25 mouse cellular contexts compared by ENCODE assay signal in genomic region chr1:91530166-91530565, GRCm38 (mm10). TPM values are rescaled to one million over a fixed set of nuclear protein-coding genes. Genes with fewer than 3 reads are reported as not detected.
DNase-seq lines count a peak whose midpoint lies in the region; ATAC-seq and TF ChIP-seq lines count a peak whose summit lies in the region.
"Had no signal": no experiment of that assay in that cellular context is flagged by ENCODE, and none has a peak within 500 bp of the region (broad histone marks: within the 10 kb centered on the region; RNA-seq: fewer than 3 reads in every experiment).

No protein-coding gene starts in this region.

- peak overlapping the region; percentile 46 for H3K27ac ChIP-seq in intestine, postnatal 0 days (ENCODE audit: low read depth, low read length)
- no peak overlapping the region for H3K27ac ChIP-seq in intestine, embryonic 16.5 days (ENCODE audit: low read length)
- H3K27ac ChIP-seq in liver, embryonic 15.5 days (replicated peaks): peak overlapping the region; percentile 35; the same call in 1 of the 2 replicates
- no peak overlapping the region for H3K27ac ChIP-seq in liver, embryonic 11.5 days (ENCODE audit: low read depth, low read length)
- peak overlapping the region; percentile 49; the same call in 1 of the 2 replicates for H3K27ac ChIP-seq in liver, postnatal 0 days (ENCODE audit: low read depth)
- H3K27ac ChIP-seq in midbrain, embryonic 11.5 days (ENCODE audit: low read depth, low read length): no peak overlapping the region
- H3K27ac ChIP-seq: forebrain, embryonic 13.5 days; heart, embryonic 10.5 days; hindbrain, embryonic 15.5 days; liver, embryonic 14.5 days; lung, embryonic 15.5 days; midbrain, embryonic 12.5 days; neural tube, embryonic 15.5 days had no signal

- H3K4me1 ChIP-seq in intestine, postnatal 0 days (replicated peaks; ENCODE audit: control insufficient read depth, insufficient read depth, low read length): peaks cover 2% of the 10 kb centered on the region; the same call in 1 of the 2 replicates
- no peaks in the 10 kb centered on the region for H3K4me1 ChIP-seq in intestine, embryonic 16.5 days (ENCODE audit: control insufficient read depth, insufficient read depth, low read length)
- peaks cover 41% of the 10 kb centered on the region for H3K4me1 ChIP-seq in liver, embryonic 15.5 days (replicated peaks)
- H3K4me1 ChIP-seq in liver, embryonic 11.5 days (replicated peaks; ENCODE audit: control insufficient read depth, insufficient read depth, low read length): peaks cover 11% of the 10 kb centered on the region
- H3K4me1 ChIP-seq in liver, postnatal 0 days (ENCODE audit: insufficient read depth): peaks cover 13% of the 10 kb centered on the region
- no peaks in the 10 kb centered on the region for H3K4me1 ChIP-seq in midbrain, embryonic 11.5 days (ENCODE audit: control insufficient read depth, insufficient read depth, low read length)
- H3K4me1 ChIP-seq: forebrain, embryonic 13.5 days; hindbrain, embryonic 15.5 days; lung, embryonic 15.5 days; midbrain, embryonic 12.5 days; neural tube, embryonic 15.5 days had no signal

- no peak overlapping the region for H3K4me3 ChIP-seq in intestine, postnatal 0 days (ENCODE audit: low read depth, low read length)
- no peak overlapping the region for H3K4me3 ChIP-seq in intestine, embryonic 16.5 days (ENCODE audit: low read length)
- H3K4me3 ChIP-seq in liver, embryonic 15.5 days (replicated peaks): no peak overlapping the region
- no peak overlapping the region for H3K4me3 ChIP-seq in liver, embryonic 11.5 days (ENCODE audit: low read depth, low read length)
- no peak overlapping the region for H3K4me3 ChIP-seq in liver, postnatal 0 days (ENCODE audit: low read depth, low read length)
- no peak overlapping the region for H3K4me3 ChIP-seq in midbrain, embryonic 11.5 days (ENCODE audit: low read depth, low read length)
- H3K4me3 ChIP-seq: forebrain, embryonic 13.5 days; heart, embryonic 10.5 days; hindbrain, embryonic 15.5 days; lung, embryonic 15.5 days; midbrain, embryonic 12.5 days; neural tube, embryonic 15.5 days had no signal

- peak; percentile 70; the same call in 1 of the 2 replicates for ATAC-seq in intestine, postnatal 0 days
- ATAC-seq in intestine, embryonic 16.5 days: no peak
- ATAC-seq in liver, embryonic 15.5 days (ENCODE audit: insufficient read depth): no peak
- no peak for ATAC-seq in liver, embryonic 11.5 days (replicated peaks; ENCODE audit: low FRiP score)
- ATAC-seq in liver, postnatal 0 days: peak; percentile 36
- no peak for ATAC-seq in midbrain, embryonic 11.5 days (ENCODE audit: low FRiP score)
- ATAC-seq: forebrain, embryonic 13.5 days; inflammation-experienced regulatory T-cells, adult 6 months had no signal

- H3K36me3 ChIP-seq in intestine, postnatal 0 days (ENCODE audit: control insufficient read depth, insufficient read depth): peaks cover 20% of the 10 kb centered on the region
- no peaks in the 10 kb centered on the region for H3K36me3 ChIP-seq in intestine, embryonic 16.5 days (ENCODE audit: control insufficient read depth, insufficient read depth, low read length)
- peaks cover 14% of the 10 kb centered on the region; the same call in 1 of the 2 replicates for H3K36me3 ChIP-seq in liver, embryonic 15.5 days (replicated peaks)
- H3K36me3 ChIP-seq in liver, embryonic 11.5 days (ENCODE audit: control insufficient read depth, insufficient read depth, low read length): 0 out of 2 replicates have a peak, but pooled peaks cover 3% of the 10 kb centered on the region
- no peaks in the 10 kb centered on the region; the same call in 1 of the 2 replicates for H3K36me3 ChIP-seq in liver, postnatal 0 days (replicated peaks; ENCODE audit: insufficient read depth, low read length)
- H3K36me3 ChIP-seq in midbrain, embryonic 11.5 days (ENCODE audit: control insufficient read depth, insufficient read depth, low read length): no peaks in the 10 kb centered on the region; the same call in 1 of the 2 replicates

- H3K4me2 ChIP-seq in intestine, postnatal 0 days (replicated peaks; ENCODE audit: low read depth): no peak overlapping the region
- no peak overlapping the region for H3K4me2 ChIP-seq in intestine, embryonic 16.5 days (ENCODE audit: low read depth, low read length)
- no peak overlapping the region for H3K4me2 ChIP-seq in liver, embryonic 15.5 days
- no peak overlapping the region for H3K4me2 ChIP-seq in liver, embryonic 11.5 days
- H3K4me2 ChIP-seq in liver, postnatal 0 days (ENCODE audit: low read depth, low read length): no peak overlapping the region
- H3K4me2 ChIP-seq in midbrain, embryonic 11.5 days: no peak overlapping the region
- H3K4me2 ChIP-seq: forebrain, embryonic 13.5 days; hindbrain, embryonic 15.5 days; lung, embryonic 15.5 days; midbrain, embryonic 12.5 days; neural tube, embryonic 15.5 days had no signal

- H3K9ac ChIP-seq in intestine, postnatal 0 days (ENCODE audit: low read depth, low read length): no peak overlapping the region
- no peak overlapping the region for H3K9ac ChIP-seq in intestine, embryonic 16.5 days (ENCODE audit: low read depth, low read length)
- no peak overlapping the region for H3K9ac ChIP-seq in liver, embryonic 15.5 days
- H3K9ac ChIP-seq in liver, embryonic 11.5 days (ENCODE audit: low read depth, low read length): no peak overlapping the region
- no peak overlapping the region for H3K9ac ChIP-seq in liver, postnatal 0 days (replicated peaks)
- H3K9ac ChIP-seq in midbrain, embryonic 11.5 days (ENCODE audit: low read length): no peak overlapping the region
- H3K9ac ChIP-seq: forebrain, embryonic 13.5 days; hindbrain, embryonic 15.5 days; liver, embryonic 14.5 days; lung, embryonic 15.5 days; midbrain, embryonic 12.5 days; neural tube, embryonic 15.5 days had no signal

- TF ChIP-seq CTCF in intestine, postnatal 0 days (IDR thresholded peaks at IDR 0.05; ENCODE audit: low read depth): no peak
- no peak for TF ChIP-seq CTCF in liver, postnatal 0 days (IDR thresholded peaks at IDR 0.05; ENCODE audit: low read depth)

- WGBS in intestine, postnatal 0 days: 69% methylated on average over 9 of the region's 9 CpGs
- 84% methylated on average over 9 of the region's 9 CpGs for WGBS in intestine, embryonic 16.5 days
- WGBS in liver, embryonic 15.5 days (ENCODE audit: insufficient replicate concordance): 68% methylated on average over 9 of the region's 9 CpGs
- 84% methylated on average over 9 of the region's 9 CpGs for WGBS in liver, embryonic 11.5 days
- 74% methylated on average over 9 of the region's 9 CpGs for WGBS in liver, postnatal 0 days (ENCODE audit: insufficient replicate concordance)
- 89% methylated on average over 9 of the region's 9 CpGs for WGBS in midbrain, embryonic 11.5 days

- DNase-seq in liver, embryonic 11.5 days (ENCODE audit: low spot score): no peak
- DNase-seq in kidney, postnatal 10 days: peak; percentile 57
- DNase-seq in liver, postnatal 0 days: no peak
- no peak for DNase-seq in heart, postnatal 4 days
- no peak for DNase-seq in midbrain, embryonic 11.5 days (ENCODE audit: low spot score, missing footprints)
- DNase-seq: adrenal gland, adult 8-10 months; cerebellum, adult 8-10 months; cerebellum, postnatal 36 days; gastrocnemius, postnatal 14 days; lung, postnatal 36 days; retina, postnatal 1 day; right cerebral cortex, postnatal 14 days; thymus, postnatal 14 days had no signal

- no peak for TF ChIP-seq EP300 in liver, postnatal 0 days (IDR thresholded peaks at IDR 0.05; ENCODE audit: low read depth)

- H3K9me3 ChIP-seq in intestine, postnatal 0 days (ENCODE audit: control insufficient read depth): no peaks in the 10 kb centered on the region
- H3K9me3 ChIP-seq in intestine, embryonic 16.5 days (ENCODE audit: control insufficient read depth, low read length): no peaks in the 10 kb centered on the region
- H3K9me3 ChIP-seq in liver, embryonic 15.5 days (replicated peaks): no peaks in the 10 kb centered on the region
- no peaks in the 10 kb centered on the region for H3K9me3 ChIP-seq in liver, embryonic 11.5 days (ENCODE audit: control insufficient read depth, low read length)
- no peaks in the 10 kb centered on the region for H3K9me3 ChIP-seq in liver, postnatal 0 days (ENCODE audit: low read length)
- H3K9me3 ChIP-seq in midbrain, embryonic 11.5 days (ENCODE audit: control insufficient read depth, low read length): no peaks in the 10 kb centered on the region
- H3K9me3 ChIP-seq: forebrain, embryonic 13.5 days; G1E; heart, embryonic 10.5 days; hindbrain, embryonic 15.5 days; lung, embryonic 15.5 days; midbrain, embryonic 12.5 days; neural tube, embryonic 15.5 days had no signal

- H3K27me3 ChIP-seq in intestine, postnatal 0 days (replicated peaks; ENCODE audit: control insufficient read depth, insufficient read depth, low read length): no peaks in the 10 kb centered on the region
- no peaks in the 10 kb centered on the region for H3K27me3 ChIP-seq in intestine, embryonic 16.5 days (replicated peaks; ENCODE audit: control insufficient read depth, insufficient read depth, low read length)
- no peaks in the 10 kb centered on the region for H3K27me3 ChIP-seq in liver, embryonic 15.5 days
- no peaks in the 10 kb centered on the region for H3K27me3 ChIP-seq in liver, embryonic 11.5 days (replicated peaks; ENCODE audit: control insufficient read depth, insufficient read depth, low read length)
- H3K27me3 ChIP-seq in liver, postnatal 0 days (ENCODE audit: insufficient read depth, low read length): no peaks in the 10 kb centered on the region
- no peaks in the 10 kb centered on the region for H3K27me3 ChIP-seq in midbrain, embryonic 11.5 days (ENCODE audit: control insufficient read depth, insufficient read depth, low read length)
- H3K27me3 ChIP-seq: forebrain, embryonic 13.5 days; hindbrain, embryonic 15.5 days; lung, embryonic 15.5 days; midbrain, embryonic 12.5 days; neural tube, embryonic 15.5 days had no signal

RNA-seq across cellular contexts. Expression of gene Asb1, which starts 10.2 kb away (rescaled TPM):
- polyA plus RNA-seq in intestine, postnatal 0 days (2015; fragmentation: Nextera tagmentation; extraction: Ambion mirVana): 2.6 TPM in 2 replicates
- 3.1 and 3.4 TPM in 2 replicates for polyA plus RNA-seq in intestine, embryonic 16.5 days (2015; fragmentation: Nextera tagmentation; extraction: Ambion mirVana)
- 10.2 and 13.4 TPM in 2 replicates for polyA plus RNA-seq in liver, embryonic 15.5 days (2015; fragmentation: Nextera tagmentation; extraction: Ambion mirVana)
- polyA plus RNA-seq in liver, embryonic 11.5 days (2014; fragmentation: Nextera tagmentation; extraction: Ambion mirVana): 12.2 and 13.4 TPM in 2 replicates
- polyA plus RNA-seq in liver, postnatal 0 days (2015; fragmentation: Nextera tagmentation; extraction: Ambion mirVana): 4.6 and 4.8 TPM in 2 replicates
- total RNA-seq in heart, postnatal 4 days (2021): 10 to 100 TPM; 17.5 to 18.2 TPM
- 9.4 and 9.8 TPM in 2 replicates for polyA plus RNA-seq in midbrain, embryonic 11.5 days (2014; fragmentation: Nextera tagmentation; extraction: Ambion mirVana)

RNA-seq across cellular contexts. Expression of gene Traf3ip1, which starts 35.7 kb away (rescaled TPM):
- 3.3 and 3.7 TPM in 2 replicates for polyA plus RNA-seq in intestine, postnatal 0 days (2015; fragmentation: Nextera tagmentation; extraction: Ambion mirVana)
- 6.2 and 6.7 TPM in 2 replicates for polyA plus RNA-seq in intestine, embryonic 16.5 days (2015; fragmentation: Nextera tagmentation; extraction: Ambion mirVana)
- 1.8 and 2.1 TPM in 2 replicates for polyA plus RNA-seq in liver, embryonic 15.5 days (2015; fragmentation: Nextera tagmentation; extraction: Ambion mirVana)
- 4.4 TPM in 2 replicates for polyA plus RNA-seq in liver, embryonic 11.5 days (2014; fragmentation: Nextera tagmentation; extraction: Ambion mirVana)
- 2.2 and 2.5 TPM in 2 replicates for polyA plus RNA-seq in liver, postnatal 0 days (2015; fragmentation: Nextera tagmentation; extraction: Ambion mirVana)
- total RNA-seq in heart, postnatal 4 days (2021): 1 to 10 TPM; 4.3 to 4.6 TPM
- polyA plus RNA-seq in midbrain, embryonic 11.5 days (2014; fragmentation: Nextera tagmentation; extraction: Ambion mirVana): 6.0 and 7.3 TPM in 2 replicates

Comparison
In these comparisons a context has a peak if more than half of its experiments do, and no peak if none do; other contexts are left out.
1. ATAC-seq: peak in intestine, postnatal 0 days (single experiment) and liver, postnatal 0 days (single experiment); none in intestine, embryonic 16.5 days (single experiment), liver, embryonic 15.5 days (single experiment), liver, embryonic 11.5 days (single experiment) and midbrain, embryonic 11.5 days (single experiment).
2. H3K27ac ChIP-seq: peak in intestine, postnatal 0 days (single experiment), liver, embryonic 15.5 days (single experiment) and liver, postnatal 0 days (single experiment); none in intestine, embryonic 16.5 days (single experiment), liver, embryonic 11.5 days (single experiment) and midbrain, embryonic 11.5 days (single experiment).